Mouse (Mus musculus): Measurements from ENCODE around the gene Nlgn2. TPM values are rescaled to one million over a fixed set of nuclear protein-coding genes. Genes with fewer than 3 reads are reported as not detected.

Nlgn2 gene
- total and polyA plus RNA-seq, 3 experiments = 0.20 to 1.3 (median 1.1) TPM

DNA sequence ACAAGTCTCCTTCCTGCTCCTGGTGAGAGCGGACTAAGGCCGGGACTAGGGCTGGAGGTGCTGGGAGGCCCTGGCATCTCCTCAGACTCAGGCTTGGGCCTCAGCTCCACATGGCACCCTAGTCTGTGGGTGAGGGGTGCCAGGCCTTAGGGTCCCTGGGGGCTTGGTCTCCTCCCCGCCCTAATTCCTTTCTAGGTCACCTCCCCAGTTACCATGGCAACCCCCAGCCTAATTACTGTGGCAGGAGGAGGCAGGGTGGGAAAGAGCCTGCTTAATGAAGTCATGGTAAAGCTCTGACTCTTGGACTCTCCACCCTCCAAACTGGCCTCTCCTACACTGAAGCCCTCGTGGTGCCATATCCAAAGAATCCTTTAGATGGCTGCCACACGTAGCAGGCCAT lies 8.8 kb downstream of the Nlgn2 start:
- Histone ChIP-seq H3K27me3 (replicated peaks) (peaks cover 35% of the 10 kb centered on the region), H3K4me1 (ENCODE audit: control insufficient read depth in 1 of 2, insufficient read depth in 2 of 2) (peaks cover 1 to 3% of the 10 kb centered on the region in 2 experiments; a peak in 2 of 4 replicates), H3K9ac (ENCODE audit: insufficient read depth, low read depth) (no peak overlapping the region), H3K36me3 (replicated peaks in 1 of 2; ENCODE audit: control insufficient read depth in 1 of 2, insufficient read depth in 1 of 2, low read length in 1 of 2) (peaks cover 0 to 5% of the 10 kb centered on the region in 2 experiments), H3K4me2 (ENCODE audit: insufficient read depth, low read depth, poor library complexity, severe bottlenecking) (no peak overlapping the region), H3K79me2 (replicated peaks; ENCODE audit: control insufficient read depth, extremely low read depth, insufficient read depth, poor library complexity, severe bottlenecking) (no peaks in the 10 kb centered on the region), H3K4me3 (replicated peaks in 1 of 3; ENCODE audit: low read depth in 2 of 3, low read length in 2 of 3, poor library complexity in 1 of 3) (no peak overlapping the region), H3K27ac (ENCODE audit: insufficient read depth, low read depth) (no peak overlapping the region), H3K9me3 (replicated peaks; ENCODE audit: low read length) (peaks cover 10% of the 10 kb centered on the region)
- no peak for DNase-seq (ENCODE audit: extremely low read depth)
- in situ Hi-C loops (cut with MboI; ENCODE audit: low pct_ligation_motif_present, low pct_unique_long_range_greater_than_20kb, low sequenced_read_pairs) (no loop called here), dilution Hi-C loops (cut with MboI; ENCODE audit: extremely low pct_ligation_motif_present, extremely low pct_unique_long_range_greater_than_20kb, low sequenced_read_pairs) (no loop called here)
- TF ChIP-seq SMC3 (IDR thresholded peaks at IDR 0.05; ENCODE audit: low read depth, low read length) (no peak), E2F4 (IDR thresholded peaks at IDR 0.05; ENCODE audit: insufficient replicate concordance, low read depth, low read length) (no peak), ELF1 (IDR thresholded peaks at IDR 0.05; ENCODE audit: low read depth, low read length) (no peak), USF1 (IDR thresholded peaks at IDR 0.05; ENCODE audit: low read depth, low read length) (no peak), USF2 (conservative IDR thresholded peaks at IDR 0.05; ENCODE audit: low read depth, low read length) (no peak), MXI1 (IDR thresholded peaks at IDR 0.05; ENCODE audit: low read depth, low read length) (no peak), ETS1 (conservative IDR thresholded peaks at IDR 0.05; ENCODE audit: low read depth, low read length) (no peak), SIN3A (IDR thresholded peaks at IDR 0.05; ENCODE audit: low read length) (no peak), BHLHE40 (IDR thresholded peaks at IDR 0.05; ENCODE audit: low read depth, low read length) (no peak), CHD2 (IDR thresholded peaks at IDR 0.05; ENCODE audit: low read length) (no peak), POLR2AphosphoS2 (IDR thresholded peaks at IDR 0.05; ENCODE audit: low read depth, low read length) (no peak), TBP (conservative IDR thresholded peaks at IDR 0.05; ENCODE audit: low read depth, low read length) (no peak), GABPA (IDR thresholded peaks at IDR 0.05; ENCODE audit: insufficient replicate concordance, low read depth, low read length) (no peak), PAX5 (IDR thresholded peaks at IDR 0.05; ENCODE audit: low read length) (no peak), MAZ (IDR thresholded peaks at IDR 0.05; ENCODE audit: low read depth, low read length) (no peak), ZNF384 (IDR thresholded peaks at IDR 0.05; ENCODE audit: low read depth, low read length) (no peak), HCFC1 (IDR thresholded peaks at IDR 0.05; ENCODE audit: low read depth, low read length) (no peak), CHD1 (IDR thresholded peaks at IDR 0.05; ENCODE audit: low read depth, low read length) (no peak)

DNA sequence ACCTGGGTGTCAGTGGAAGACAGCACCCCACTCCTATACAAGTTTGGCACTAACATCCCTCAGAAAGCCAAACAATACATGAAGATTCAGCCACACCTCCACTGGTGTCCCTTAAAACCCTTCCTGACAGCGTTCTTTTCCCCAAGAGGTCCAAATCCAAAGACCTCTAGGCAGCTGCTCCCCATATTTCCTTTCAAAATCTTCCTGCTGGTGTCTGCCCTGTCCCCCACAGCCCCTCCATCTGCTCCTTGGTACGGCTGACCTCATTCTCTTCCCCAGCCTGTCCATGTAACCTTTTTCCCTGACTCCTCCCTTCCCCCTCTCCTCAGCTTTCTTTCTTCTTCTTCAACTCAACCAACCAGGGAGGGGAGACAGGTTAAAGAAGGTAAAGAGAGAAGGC lies 14.1 kb downstream of the Nlgn2 start:
- no peak overlapping the region for H3K4me3 ChIP-seq (replicated peaks in 1 of 3; ENCODE audit: low read depth in 2 of 3, low read length in 2 of 3, poor library complexity in 1 of 3)
- peaks cover 0 to 3% of the 10 kb centered on the region in 2 experiments for H3K36me3 ChIP-seq (replicated peaks in 1 of 2; ENCODE audit: control insufficient read depth in 1 of 2, insufficient read depth in 1 of 2, low read length in 1 of 2)
- no peak overlapping the region for H3K9ac ChIP-seq (ENCODE audit: insufficient read depth, low read depth)
- no peak for DNase-seq (ENCODE audit: extremely low read depth)
- H3K27ac ChIP-seq (ENCODE audit: insufficient read depth, low read depth) = no peak overlapping the region
- peaks cover 33% of the 10 kb centered on the region for H3K27me3 ChIP-seq (replicated peaks)
- in situ Hi-C loops (cut with MboI; ENCODE audit: low pct_ligation_motif_present, low pct_unique_long_range_greater_than_20kb, low sequenced_read_pairs) = no loop called here
- H3K9me3 ChIP-seq (replicated peaks; ENCODE audit: low read length) = peaks cover 10% of the 10 kb centered on the region
- H3K4me1 ChIP-seq (ENCODE audit: control insufficient read depth in 1 of 2, insufficient read depth in 2 of 2) = peaks cover 0 to 3% of the 10 kb centered on the region in 2 experiments; a peak in 1 of 4 replicates
- dilution Hi-C loops (cut with MboI; ENCODE audit: extremely low pct_ligation_motif_present, extremely low pct_unique_long_range_greater_than_20kb, low sequenced_read_pairs) = no loop called here
- no peak overlapping the region for H3K4me2 ChIP-seq (ENCODE audit: insufficient read depth, low read depth, poor library complexity, severe bottlenecking)
- no peaks in the 10 kb centered on the region for H3K79me2 ChIP-seq (replicated peaks; ENCODE audit: control insufficient read depth, extremely low read depth, insufficient read depth, poor library complexity, severe bottlenecking)
- TF ChIP-seq CHD2 (IDR thresholded peaks at IDR 0.05; ENCODE audit: low read length) (no peak), ETS1 (conservative IDR thresholded peaks at IDR 0.05; ENCODE audit: low read depth, low read length) (no peak), USF2 (conservative IDR thresholded peaks at IDR 0.05; ENCODE audit: low read depth, low read length) (no peak), ZMIZ1 (IDR thresholded peaks at IDR 0.05; ENCODE audit: low read depth, low read length) (no peak), IRF4 (IDR thresholded peaks at IDR 0.05; ENCODE audit: low read depth, low read length) (no peak), CHD1 (IDR thresholded peaks at IDR 0.05; ENCODE audit: low read depth, low read length) (no peak), NRF1 (IDR thresholded peaks at IDR 0.05; ENCODE audit: low read depth, low read length) (no peak), SMC3 (IDR thresholded peaks at IDR 0.05; ENCODE audit: low read depth, low read length) (no peak), ZNF384 (IDR thresholded peaks at IDR 0.05; ENCODE audit: low read depth, low read length) (no peak), UBTF (IDR thresholded peaks at IDR 0.05; ENCODE audit: low read depth, low read length) (no peak), TCF12 (IDR thresholded peaks at IDR 0.05; ENCODE audit: low read depth, low read length) (no peak), USF1 (IDR thresholded peaks at IDR 0.05; ENCODE audit: low read depth, low read length) (no peak), MYC (IDR thresholded peaks at IDR 0.05; ENCODE audit: low read depth, low read length) (no peak), EP300 (IDR thresholded peaks at IDR 0.05; ENCODE audit: low read length) (no peak), KAT2A (IDR thresholded peaks at IDR 0.05; ENCODE audit: insufficient replicate concordance, low read length) (no peak), TBP (conservative IDR thresholded peaks at IDR 0.05; ENCODE audit: low read depth, low read length) (no peak), JUND (conservative IDR thresholded peaks at IDR 0.05; ENCODE audit: low read depth, low read length) (no peak)
